Mouse (Mus musculus): ENCODE data around the gene Atp10a.

DNA sequence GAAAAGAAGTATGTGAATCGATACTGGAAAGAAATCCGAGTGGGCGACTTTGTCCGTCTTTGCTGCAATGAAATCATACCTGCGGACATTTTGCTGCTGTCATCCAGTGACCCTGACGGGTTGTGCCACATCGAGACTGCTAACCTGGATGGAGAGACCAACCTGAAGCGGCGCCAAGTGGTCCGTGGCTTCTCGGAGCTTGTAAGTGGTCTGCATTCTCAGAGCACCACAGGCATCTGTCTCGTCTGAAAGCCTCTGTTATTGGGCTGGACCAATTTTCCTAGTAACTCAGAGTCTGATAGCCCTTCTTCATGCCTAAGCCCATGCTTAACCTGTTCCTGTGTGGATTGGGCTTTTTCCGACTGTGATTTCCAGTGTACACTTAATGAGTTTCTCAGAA, 84.2 kb downstream of the Atp10a start:
- TF ChIP-seq ZC3H11A (IDR thresholded peaks at IDR 0.05; ENCODE audit: borderline replicate concordance, low read depth, low read length): no peak
- no peak for TF ChIP-seq HCFC1 (IDR thresholded peaks at IDR 0.05; ENCODE audit: borderline replicate concordance, insufficient read depth, low read length)

All from ES-E14 (cell line).